Mouse (Mus musculus) erythroblast, embryonic 14.5 days (primary cell): Measurements from ENCODE around the gene Psmd6. TPM values are rescaled to one million over a fixed set of nuclear protein-coding genes. Genes with fewer than 3 reads are reported as not detected.

Experiments used
- H3K27me3 ChIP-seq: 2 replicates; pipeline ENCODE4 v1.6.1; 2012; ENCODE audit warnings: inconsistent platforms; ENCODE audit not compliant: control insufficient read depth
- H3K36me3 ChIP-seq: 2 replicates; pipeline ENCODE4 v1.6.1; 2012; ENCODE audit warnings: mild to moderate bottlenecking, inconsistent platforms; ENCODE audit not compliant: control insufficient read depth
- H3K4me1 ChIP-seq: 2 replicates; pipeline ENCODE4 v1.6.1; 2012; ENCODE audit warnings: inconsistent platforms; ENCODE audit not compliant: control insufficient read depth
- H3K4me3 ChIP-seq: replicated peaks from 2 replicates; pipeline ENCODE3; 2012; ENCODE audit warnings: moderate library complexity, mild to moderate bottlenecking, inconsistent platforms
- H3K9me3 ChIP-seq: 2 replicates; pipeline ENCODE4 v1.6.1; 2012; ENCODE audit warnings: low read length, inconsistent platforms, mixed read lengths; ENCODE audit not compliant: control insufficient read depth
- GATA1 ChIP-seq: IDR thresholded peaks from 2 replicates; pipeline ENCODE4 v1.6.1; 2012; ENCODE audit warnings: low read length, inconsistent platforms, mixed read lengths
- TAL1 ChIP-seq: IDR thresholded peaks from 3 replicates; pipeline ENCODE4 v1.6.1; 2012; ENCODE audit warnings: low read length, inconsistent platforms, mixed read lengths
- polyA plus RNA-seq: library from polyadenylated mRNA; stranded (reverse); fragments of >175 nt; gene quantifications from 2 replicates; pipeline ENCODE4 v1.2.3, GENCODE M21; 2012

Gene Psmd6
- 3.8 and 6.8 TPM in 2 replicates for polyA plus RNA-seq

- TF ChIP-seq TAL1 (no peak), GATA1 (no peak)
- H3K9me3 ChIP-seq, result no peaks in the 10 kb centered on the region
- peaks cover 43% of the 10 kb centered on the region for H3K36me3 ChIP-seq
- H3K4me3 ChIP-seq, result peak within 1 kb of the TSS; percentile 93
- H3K4me1 ChIP-seq, result peaks cover 17% of the 10 kb centered on the region
- no peaks in the 10 kb centered on the region for H3K27me3 ChIP-seq
Measured at GRCm38 (mm10) chr14:14120230-14121096, at the start of gene Psmd6. Psmd6 (minus strand) TSS chr14:14120984.

GRCm38 (mm10) chr14:14110710-14111109 lies 10.1 kb downstream of the Psmd6 start:
- Histone ChIP-seq H3K4me1 (no peaks in the 10 kb centered on the region), H3K27me3 (no peaks in the 10 kb centered on the region), H3K4me3 (no peak overlapping the region), H3K9me3 (no peaks in the 10 kb centered on the region), H3K36me3 (peaks cover 53% of the 10 kb centered on the region)
- no peak for TF ChIP-seq TAL1
- no peak for TF ChIP-seq GATA1

- Histone ChIP-seq H3K36me3 (peaks cover 18% of the 10 kb centered on the region), H3K9me3 (no peaks in the 10 kb centered on the region), H3K4me1 (no peaks in the 10 kb centered on the region; the same call in 1 of the 2 replicates), H3K4me3 (no peak overlapping the region), H3K27me3 (no peaks in the 10 kb centered on the region)
- TF ChIP-seq GATA1 (no peak), TAL1 (no peak)
Measured at GRCm38 (mm10) chr14:14104930-14105318, 15.9 kb downstream of the Psmd6 start.

GRCm38 (mm10) chr14:14104213-14104929 lies 16.4 kb downstream of the Psmd6 start:
- Histone ChIP-seq H3K4me3 (no peak overlapping the region), H3K4me1 (no peaks in the 10 kb centered on the region; the same call in 1 of the 2 replicates), H3K27me3 (no peaks in the 10 kb centered on the region), H3K36me3 (peaks cover 22% of the 10 kb centered on the region), H3K9me3 (no peaks in the 10 kb centered on the region)
- TF ChIP-seq GATA1 (no peak), TAL1 (no peak)

GRCm38 (mm10) chr14:14101296-14101695 lies 19.5 kb downstream of the Psmd6 start:
- Histone ChIP-seq H3K4me1 (no peaks in the 10 kb centered on the region; the same call in 1 of the 2 replicates), H3K9me3 (no peaks in the 10 kb centered on the region), H3K27me3 (no peaks in the 10 kb centered on the region), H3K36me3 (peaks cover 33% of the 10 kb centered on the region), H3K4me3 (no peak overlapping the region)
- TF ChIP-seq TAL1 (no peak), GATA1 (no peak)

GRCm38 (mm10) chr14:14100773-14101280 lies 20.0 kb downstream of the Psmd6 start:
- H3K27me3 ChIP-seq, result no peaks in the 10 kb centered on the region
- H3K9me3 ChIP-seq, result no peaks in the 10 kb centered on the region
- H3K36me3 ChIP-seq, result peaks cover 37% of the 10 kb centered on the region
- H3K4me3 ChIP-seq, result no peak overlapping the region
- no peaks in the 10 kb centered on the region; the same call in 1 of the 2 replicates for H3K4me1 ChIP-seq
- TF ChIP-seq TAL1 (no peak), GATA1 (no peak)

- no peak overlapping the region for H3K4me3 ChIP-seq
- no peaks in the 10 kb centered on the region for H3K27me3 ChIP-seq
- H3K4me1 ChIP-seq, result no peaks in the 10 kb centered on the region
- H3K9me3 ChIP-seq, result no peaks in the 10 kb centered on the region
- no peak for TF ChIP-seq TAL1
- TF ChIP-seq GATA1, result no peak
- H3K36me3 ChIP-seq, result peaks cover 46% of the 10 kb centered on the region
Measured at GRCm38 (mm10) chr14:14098330-14098980, 22.3 kb downstream of the Psmd6 start.

- Histone ChIP-seq H3K4me1 (peaks cover 25% of the 10 kb centered on the region), H3K9me3 (no peaks in the 10 kb centered on the region), H3K36me3 (peaks cover 34% of the 10 kb centered on the region), H3K4me3 (no peak overlapping the region), H3K27me3 (no peaks in the 10 kb centered on the region)
- TF ChIP-seq GATA1 (no peak), TAL1 (no peak)
Measured at GRCm38 (mm10) chr14:14090571-14090970, 30.2 kb downstream of the Psmd6 start.
